Mouse (Mus musculus): ENCODE measurements around the gene Asgr1. TPM values are rescaled to one million over a fixed set of nuclear protein-coding genes. Genes with fewer than 3 reads are reported as not detected.
"Not testable (repeated sequence)": the region's sequence is repeated elsewhere in the genome, so short reads cannot be mapped to it uniquely, and the experiment has no call there.

The Asgr1 gene
- 0.29 TPM in 1 of 2 replicates, not detected in the other for polyA plus RNA-seq (2015; fragmentation: Nextera tagmentation; extraction: Ambion mirVana)

GRCm38 (mm10) chr11:70053898-70054570, at the start of gene Asgr1:
TSS of gene Asgr1 (plus strand) at chr11:70054085.
- no peak for ATAC-seq (replicated peaks; ENCODE audit: insufficient number of reproducible peaks, insufficient read depth, low FRiP score, low read depth)
- no peaks in the 10 kb centered on the region for H3K36me3 ChIP-seq
- H3K4me3 ChIP-seq = no peak within 1 kb of the TSS
- no peak within 1 kb of the TSS for H3K9ac ChIP-seq
- no peak within 1 kb of the TSS for H3K27ac ChIP-seq
- no peak within 1 kb of the TSS for H3K4me2 ChIP-seq
- H3K9me3 ChIP-seq (replicated peaks) = no peaks in the 10 kb centered on the region
- H3K4me1 ChIP-seq (replicated peaks) = peaks cover 3% of the 10 kb centered on the region; the same call in 1 of the 2 replicates
- 82% methylated on average over 10 of the region's 10 CpGs for WGBS
- peaks cover 10% of the 10 kb centered on the region for H3K27me3 ChIP-seq

- Histone ChIP-seq H3K9me3 (replicated peaks) (no peaks in the 10 kb centered on the region), H3K4me3 (no peak overlapping the region), H3K4me2 (no peak overlapping the region), H3K9ac (no peak overlapping the region), H3K27me3 (no peaks in the 10 kb centered on the region), H3K4me1 (replicated peaks) (peaks cover 31% of the 10 kb centered on the region), H3K36me3 (peaks cover 55% of the 10 kb centered on the region), H3K27ac (no peak overlapping the region)
- ATAC-seq (replicated peaks; ENCODE audit: insufficient number of reproducible peaks, insufficient read depth, low FRiP score, low read depth) = no peak
- WGBS = 63% methylated on average over 5 of the region's 5 CpGs
Observed at GRCm38 (mm10) chr11:70005521-70005920, 48.4 kb upstream of the Asgr1 start.

- H3K4me2 ChIP-seq = no peak overlapping the region
- no peak overlapping the region for H3K4me3 ChIP-seq
- 86% methylated on average over 6 of the region's 6 CpGs for WGBS
- H3K9ac ChIP-seq = no peak overlapping the region
- no peaks in the 10 kb centered on the region for H3K27me3 ChIP-seq
- peaks cover 13% of the 10 kb centered on the region for H3K4me1 ChIP-seq (replicated peaks)
- no peaks in the 10 kb centered on the region for H3K9me3 ChIP-seq (replicated peaks)
- ATAC-seq (replicated peaks; ENCODE audit: insufficient number of reproducible peaks, insufficient read depth, low FRiP score, low read depth) = no peak
- no peak overlapping the region for H3K27ac ChIP-seq
- H3K36me3 ChIP-seq = peaks cover 90% of the 10 kb centered on the region
Observed at GRCm38 (mm10) chr11:70010033-70010432, 43.9 kb upstream of the Asgr1 start.

- Histone ChIP-seq H3K9ac (no peak overlapping the region), H3K4me1 (replicated peaks) (peaks cover 16% of the 10 kb centered on the region), H3K4me3 (no peak overlapping the region), H3K27ac (no peak overlapping the region), H3K36me3 (peaks cover 85% of the 10 kb centered on the region), H3K27me3 (no peaks in the 10 kb centered on the region), H3K9me3 (replicated peaks) (no peaks in the 10 kb centered on the region), H3K4me2 (no peak overlapping the region)
- ATAC-seq (replicated peaks; ENCODE audit: insufficient number of reproducible peaks, insufficient read depth, low FRiP score, low read depth) = no peak
- 85% methylated on average over 12 of the region's 12 CpGs for WGBS
Observed at GRCm38 (mm10) chr11:70010548-70010947, 43.3 kb upstream of the Asgr1 start.

- no peak overlapping the region for H3K4me3 ChIP-seq
- H3K27ac ChIP-seq = no peak overlapping the region
- no peaks in the 10 kb centered on the region for H3K9me3 ChIP-seq (replicated peaks)
- 87% methylated on average over 10 of the region's 10 CpGs for WGBS
- peaks cover 16% of the 10 kb centered on the region for H3K4me1 ChIP-seq (replicated peaks)
- H3K4me2 ChIP-seq = no peak overlapping the region
- ATAC-seq (replicated peaks; ENCODE audit: insufficient number of reproducible peaks, insufficient read depth, low FRiP score, low read depth) = no peak
- peaks cover 80% of the 10 kb centered on the region for H3K36me3 ChIP-seq
- H3K27me3 ChIP-seq = no peaks in the 10 kb centered on the region
- no peak overlapping the region for H3K9ac ChIP-seq
Observed at GRCm38 (mm10) chr11:70010961-70011360, 42.9 kb upstream of the Asgr1 start.

GRCm38 (mm10) chr11:70012931-70013330, 41.0 kb upstream of the Asgr1 start:
- Histone ChIP-seq H3K27me3 (no peaks in the 10 kb centered on the region), H3K27ac (no peak overlapping the region), H3K4me3 (no peak overlapping the region), H3K9me3 (replicated peaks) (no peaks in the 10 kb centered on the region), H3K36me3 (peaks cover 61% of the 10 kb centered on the region), H3K9ac (no peak overlapping the region), H3K4me2 (no peak overlapping the region), H3K4me1 (replicated peaks) (peaks cover 24% of the 10 kb centered on the region)
- 81% methylated on average over 9 of the region's 9 CpGs for WGBS
- ATAC-seq (replicated peaks; ENCODE audit: insufficient number of reproducible peaks, insufficient read depth, low FRiP score, low read depth) = no peak

GRCm38 (mm10) chr11:70013408-70013807, 40.5 kb upstream of the Asgr1 start:
- no peak for ATAC-seq (replicated peaks; ENCODE audit: insufficient number of reproducible peaks, insufficient read depth, low FRiP score, low read depth)
- Histone ChIP-seq H3K9me3 (replicated peaks) (no peaks in the 10 kb centered on the region), H3K9ac (no peak overlapping the region), H3K36me3 (peaks cover 56% of the 10 kb centered on the region), H3K4me2 (no peak overlapping the region), H3K27me3 (no peaks in the 10 kb centered on the region), H3K27ac (no peak overlapping the region), H3K4me1 (replicated peaks) (peaks cover 27% of the 10 kb centered on the region), H3K4me3 (no peak overlapping the region)
- WGBS = 66% methylated on average over 3 of the region's 3 CpGs

GRCm38 (mm10) chr11:70014051-70014450, 39.8 kb upstream of the Asgr1 start:
- WGBS = 52% methylated on average over 5 of the region's 5 CpGs
- peak overlapping the region; percentile 73 for H3K4me2 ChIP-seq
- ATAC-seq (replicated peaks; ENCODE audit: insufficient number of reproducible peaks, insufficient read depth, low FRiP score, low read depth) = no peak
- peak overlapping the region; percentile 84; the same call in 1 of the 2 replicates for H3K27ac ChIP-seq
- no peaks in the 10 kb centered on the region for H3K27me3 ChIP-seq
- peaks cover 33% of the 10 kb centered on the region for H3K4me1 ChIP-seq (replicated peaks)
- no peaks in the 10 kb centered on the region for H3K9me3 ChIP-seq (replicated peaks)
- H3K9ac ChIP-seq = no peak overlapping the region
- peaks cover 49% of the 10 kb centered on the region for H3K36me3 ChIP-seq
- peak overlapping the region; percentile 69 for H3K4me3 ChIP-seq

GRCm38 (mm10) chr11:70014880-70015558, 38.9 kb upstream of the Asgr1 start, which contains the start of gene Acadvl:
TSS of gene Acadvl (minus strand) at chr11:70015411.
- Histone ChIP-seq H3K9ac (peak within 1 kb of the TSS; percentile 77), H3K4me2 (peak within 1 kb of the TSS; percentile 73), H3K9me3 (replicated peaks) (no peaks in the 10 kb centered on the region), H3K4me1 (replicated peaks) (peaks cover 42% of the 10 kb centered on the region), H3K27ac (peak within 1 kb of the TSS; percentile 84), H3K4me3 (peak within 1 kb of the TSS; percentile 69), H3K27me3 (no peaks in the 10 kb centered on the region), H3K36me3 (peaks cover 40% of the 10 kb centered on the region)
- WGBS = under 1% methylated on average over 35 of the region's 35 CpGs
- ATAC-seq (replicated peaks; ENCODE audit: insufficient number of reproducible peaks, insufficient read depth, low FRiP score, low read depth) = peak; percentile 84

GRCm38 (mm10) chr11:70015677-70016076, 38.2 kb upstream of the Asgr1 start:
- no peak for ATAC-seq (replicated peaks; ENCODE audit: insufficient number of reproducible peaks, insufficient read depth, low FRiP score, low read depth)
- Histone ChIP-seq H3K9me3 (replicated peaks) (no peaks in the 10 kb centered on the region), H3K27ac (no peak overlapping the region), H3K9ac (no peak overlapping the region), H3K4me3 (no peak overlapping the region; the same call in 1 of the 2 replicates), H3K36me3 (peaks cover 34% of the 10 kb centered on the region), H3K4me2 (peak overlapping the region; percentile 73), H3K27me3 (no peaks in the 10 kb centered on the region), H3K4me1 (replicated peaks) (peaks cover 49% of the 10 kb centered on the region)
- 63% methylated on average over 6 of the region's 6 CpGs for WGBS

- WGBS = 89% methylated on average over 2 of the region's 2 CpGs
- peaks cover 29% of the 10 kb centered on the region for H3K36me3 ChIP-seq
- H3K4me1 ChIP-seq (replicated peaks) = peaks cover 53% of the 10 kb centered on the region
- ATAC-seq (replicated peaks; ENCODE audit: insufficient number of reproducible peaks, insufficient read depth, low FRiP score, low read depth); H3K9ac ChIP-seq; H3K4me3 ChIP-seq; H3K27ac ChIP-seq; H3K4me2 ChIP-seq; H3K27me3 ChIP-seq; H3K9me3 ChIP-seq (replicated peaks): not testable (repeated sequence)
Observed at GRCm38 (mm10) chr11:70016177-70016576, 37.7 kb upstream of the Asgr1 start.

Data from heart, embryonic 15.5 days (tissue).